Mouse (Mus musculus) bone marrow, adult 2 months (tissue): Measurements from ENCODE around the gene Ctsd.

ENCODE experiments used
- CTCF ChIP-seq: fragments of 200-500 bp; IDR thresholded peaks from 2 replicates; pipeline ENCODE4 v1.5.1; 2011; ENCODE audit warnings: low read length, control low read depth; ENCODE audit not compliant: control insufficient read depth, insufficient read depth
- POLR2A ChIP-seq: fragments of 200-500 bp; IDR thresholded peaks from 2 replicates; pipeline ENCODE4 v1.6.1; 2011; ENCODE audit warnings: low read depth, mild to moderate bottlenecking, control low read depth, low read length, borderline replicate concordance; ENCODE audit not compliant: control insufficient read depth

DNA sequence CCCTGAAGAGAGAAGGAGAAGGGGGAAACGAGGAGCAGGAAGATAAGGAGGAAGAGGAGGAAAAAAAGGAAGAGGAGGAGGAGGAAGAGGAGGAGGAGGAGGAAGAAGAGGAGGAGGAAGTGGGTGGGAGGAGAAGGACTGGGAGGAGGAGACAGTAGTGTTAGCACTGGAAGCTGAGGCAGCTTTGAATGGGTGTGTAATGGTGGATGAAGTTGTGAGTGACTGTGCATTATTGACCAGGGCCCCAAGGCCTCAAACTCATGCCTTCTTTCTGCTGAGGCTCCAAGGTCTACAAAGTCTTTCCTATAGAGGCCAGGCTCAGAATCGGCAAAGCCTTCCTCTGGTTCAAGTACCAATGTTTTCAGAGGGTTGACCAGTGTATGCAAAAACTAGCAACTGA is 34.0 kb upstream of the Ctsd start:
- TF ChIP-seq CTCF, result no peak
- TF ChIP-seq POLR2A, result no peak
